Mouse (Mus musculus) skeletal muscle tissue, adult 2 months (tissue): ENCODE results near the gene Zfp853.

Source experiments
- DNase-seq: peaks from one replicate; pipeline ENCODE4 v3.0.0-alpha.2; 2012; ENCODE audit warnings: low read depth, low spot score

The Zfp853 gene

DNA sequence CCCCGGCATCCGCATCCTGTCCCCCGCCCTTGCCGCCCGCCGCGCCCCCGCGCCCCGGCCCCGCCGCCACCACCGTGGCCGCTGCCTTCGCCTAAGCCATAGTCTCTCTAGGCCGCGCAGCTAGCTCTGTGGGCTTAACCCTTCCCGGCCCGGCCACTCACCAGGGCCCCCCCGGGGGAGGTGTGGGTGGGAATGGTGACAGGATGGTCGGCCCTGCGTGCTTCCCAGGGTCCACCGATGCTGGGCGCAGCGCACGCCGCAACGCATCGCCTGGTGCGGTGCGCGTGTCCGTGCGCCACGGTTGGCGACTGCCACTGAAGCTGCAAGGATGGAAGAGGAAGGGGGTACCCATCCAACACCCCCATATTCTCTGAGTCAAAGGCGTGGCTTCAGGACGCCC lies at the start of gene Zfp853:
TSS of gene Zfp853 (minus strand) at position 220 of the 400 bp plus-strand sequence.
- DNase-seq = no peak

- no peak for DNase-seq
Measured at GRCm38 (mm10) chr5:143339603-143340002, 46.2 kb upstream of the Zfp853 start.

DNA sequence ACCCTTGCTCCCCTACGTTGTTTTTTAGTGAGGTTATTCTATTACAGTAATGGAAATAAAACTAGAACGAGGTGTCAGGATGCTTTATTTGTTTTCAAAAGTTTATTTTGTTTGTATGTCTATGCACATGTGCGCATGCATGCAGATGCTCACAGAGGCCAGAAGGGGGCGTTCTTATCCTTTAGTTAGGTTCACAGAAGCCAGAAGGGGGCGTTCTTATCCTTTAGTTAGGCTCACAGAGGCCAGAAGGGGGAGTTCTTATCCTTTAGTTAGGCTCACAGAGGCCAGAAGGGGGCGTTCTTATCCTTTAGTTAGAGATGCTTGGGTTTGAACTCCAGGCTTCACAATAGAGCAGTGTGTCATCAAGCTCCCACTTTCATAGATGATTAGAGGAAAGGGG lies 43.1 kb upstream of the Zfp853 start:
- DNase-seq = no peak

DNA sequence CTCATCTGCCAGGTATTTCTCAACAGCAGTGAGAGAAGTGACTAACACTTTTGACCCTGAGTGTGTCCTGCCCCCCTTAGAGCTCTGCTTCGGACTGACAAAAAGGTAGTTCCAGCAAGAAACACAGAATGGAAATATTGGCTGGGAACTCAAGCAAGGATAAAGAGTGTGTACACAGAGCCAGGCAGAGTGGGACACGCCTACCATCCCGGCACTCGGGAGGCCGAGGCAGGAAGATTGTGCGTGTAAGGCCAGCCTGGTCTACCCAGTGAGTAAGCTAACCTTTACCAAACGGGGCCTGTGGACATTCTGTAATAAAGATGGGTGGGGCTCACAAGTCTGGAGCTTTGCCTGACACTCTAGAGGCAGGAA lies 41.7 kb upstream of the Zfp853 start:
- DNase-seq = no peak

- DNase-seq = no peak
Measured at GRCm38 (mm10) chr5:143334418-143335088, 41.1 kb upstream of the Zfp853 start.

DNA sequence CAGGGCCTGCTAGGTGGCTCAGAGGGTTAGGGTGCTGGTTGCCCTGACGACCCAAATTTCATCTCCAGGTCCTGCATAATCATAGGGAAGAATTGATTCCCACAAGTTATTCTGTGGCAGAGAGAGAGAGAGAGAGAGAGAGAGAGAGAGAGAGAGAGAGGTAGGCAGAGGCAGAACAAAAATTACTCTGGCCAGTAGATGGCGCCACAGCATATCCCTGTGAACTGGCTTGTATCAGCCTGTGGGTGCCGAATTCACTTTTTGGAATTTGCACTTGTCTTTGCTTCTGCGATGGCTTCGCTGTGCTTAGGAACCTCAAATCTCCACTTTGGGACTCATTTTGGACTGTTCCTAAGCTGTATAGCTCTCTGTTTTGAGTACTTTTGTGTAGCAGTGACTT lies 40.4 kb upstream of the Zfp853 start:
- DNase-seq = peak; percentile 27

GRCm38 (mm10) chr5:143328690-143329495 lies 35.5 kb upstream of the Zfp853 start, which contains the start of gene Zdhhc4:
TSS of gene Zdhhc4 (minus strand) at chr5:143329256.
- peak; percentile 82 for DNase-seq

DNA sequence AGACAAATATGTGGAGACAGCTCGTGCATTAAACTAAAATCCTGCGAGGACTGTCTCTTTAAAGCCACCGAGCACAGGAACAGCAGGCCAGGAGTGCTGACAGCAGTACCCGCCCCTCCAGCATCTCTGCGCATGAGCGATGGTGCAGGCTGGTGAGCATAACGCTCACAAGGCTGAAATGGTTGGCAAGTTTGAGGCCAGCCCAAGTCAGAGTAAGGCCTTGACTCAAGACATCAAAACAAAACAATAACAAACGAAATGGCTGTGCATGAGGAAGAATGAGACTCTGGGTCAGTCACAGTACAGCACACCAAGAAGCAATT lies 23.8 kb upstream of the Zfp853 start:
- DNase-seq = no peak

GRCm38 (mm10) chr5:143316605-143317287 lies 23.3 kb upstream of the Zfp853 start:
- DNase-seq = no peak

GRCm38 (mm10) chr5:143315514-143315888 lies 22.1 kb upstream of the Zfp853 start:
- DNase-seq = no peak

GRCm38 (mm10) chr5:143314730-143315513 lies 21.5 kb upstream of the Zfp853 start, which contains the start of gene E130309D02Rik:
TSS of gene E130309D02Rik (minus strand) at chr5:143315360.
- DNase-seq = peak; percentile 60

GRCm38 (mm10) chr5:143314183-143314729 lies 20.8 kb upstream of the Zfp853 start:
- no peak for DNase-seq

GRCm38 (mm10) chr5:143311886-143312285 lies 18.5 kb upstream of the Zfp853 start:
- DNase-seq = peak; percentile 55

DNA sequence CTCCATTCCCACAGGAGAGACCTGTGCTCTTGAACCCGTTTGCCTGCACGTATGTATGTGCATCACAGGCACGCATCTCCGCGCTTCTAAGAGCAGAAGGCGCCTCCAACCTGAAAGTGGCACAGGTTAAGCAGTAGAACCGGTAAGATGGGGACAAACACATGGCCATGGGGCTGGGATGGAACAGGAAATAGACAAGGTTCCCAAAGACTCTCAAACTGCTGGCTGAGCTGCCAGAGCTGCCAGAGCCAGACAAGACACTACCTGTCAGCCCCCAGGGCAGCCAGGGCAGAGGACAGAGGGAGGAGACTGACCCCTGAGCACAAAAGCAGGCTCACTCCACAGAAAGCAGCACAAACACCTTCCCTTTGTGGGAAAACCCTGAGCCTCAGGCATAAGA lies 16.5 kb upstream of the Zfp853 start:
- no peak for DNase-seq

GRCm38 (mm10) chr5:143308825-143309224 lies 15.4 kb upstream of the Zfp853 start:
- DNase-seq = no peak

GRCm38 (mm10) chr5:143304251-143304650 lies 10.8 kb upstream of the Zfp853 start:
- DNase-seq = no peak

DNA sequence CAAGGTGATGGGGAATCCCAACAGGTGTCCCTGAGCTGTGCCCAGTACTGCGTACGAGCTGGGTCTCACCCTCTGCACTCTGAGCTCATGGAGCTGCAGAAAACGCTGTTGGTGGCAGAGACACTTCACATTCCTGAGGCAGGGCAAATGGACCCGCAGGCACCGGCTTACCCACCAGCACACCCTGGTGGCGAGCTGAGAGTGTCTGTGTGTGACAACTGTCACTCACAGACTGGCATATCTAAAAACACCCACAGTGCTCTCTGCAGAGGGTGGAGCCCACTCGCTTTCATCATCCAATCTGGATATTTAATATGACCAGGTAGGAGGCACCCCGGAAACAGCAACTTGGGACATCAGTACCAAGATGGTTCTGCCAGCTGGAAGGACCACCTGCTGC lies 7.9 kb upstream of the Zfp853 start:
- no peak for DNase-seq

GRCm38 (mm10) chr5:143299686-143300085 lies 6.3 kb upstream of the Zfp853 start:
- DNase-seq = no peak

GRCm38 (mm10) chr5:143298391-143298790 lies 5.0 kb upstream of the Zfp853 start:
- DNase-seq = no peak

- DNase-seq = no peak
Measured at GRCm38 (mm10) chr5:143297986-143298385, 4.6 kb upstream of the Zfp853 start.

- no peak for DNase-seq
Measured at GRCm38 (mm10) chr5:143295330-143295729, 1.9 kb upstream of the Zfp853 start.
